Mouse (Mus musculus) lung, embryonic 14.5 days (tissue): Measurements from ENCODE around the gene Smg6. TPM values are rescaled to one million over a fixed set of nuclear protein-coding genes. Genes with fewer than 3 reads are reported as not detected.

Experiments used
- ATAC-seq: fragments of 200-750 bp; cut with Nextera tagmentation; 2 replicates; pipeline ENCODE4 v1.8.0; 2017; ENCODE audit warnings: mild to moderate bottlenecking, moderate TSS enrichment, moderate library complexity; ENCODE audit not compliant: insufficient read depth
- DNase-seq: peaks from one replicate; pipeline ENCODE4 v3.0.0-alpha.2; 2015
- H3K27ac ChIP-seq: fragments of 300-500 bp; sonication (generic); 2 replicates; pipeline ENCODE4 v1.5.1; 2014; ENCODE audit warnings: low read depth, mild to moderate bottlenecking, moderate library complexity
- H3K27me3 ChIP-seq: fragments of 300-500 bp; sonication (generic); 2 replicates; pipeline ENCODE4 v1.6.1; 2014; ENCODE audit warnings: low read length, control low read depth; ENCODE audit not compliant: insufficient read depth
- H3K36me3 ChIP-seq: fragments of 300-500 bp; sonication (generic); 2 replicates; pipeline ENCODE4 v1.6.1; 2014; ENCODE audit warnings: control low read depth; ENCODE audit not compliant: insufficient read depth
- H3K4me1 ChIP-seq: fragments of 300-500 bp; sonication (generic); 2 replicates; pipeline ENCODE4 v1.6.1; 2014; ENCODE audit warnings: antibody characterized with exemption, control low read depth; ENCODE audit not compliant: insufficient read depth
- H3K4me2 ChIP-seq: fragments of 300-500 bp; sonication (generic); 2 replicates; pipeline ENCODE4 v1.6.1; 2014; ENCODE audit warnings: mild to moderate bottlenecking
- H3K4me3 ChIP-seq: fragments of 300-500 bp; sonication (generic); 2 replicates; pipeline ENCODE4 v1.5.1; 2014; ENCODE audit warnings: low read depth, low read length
- H3K9ac ChIP-seq: fragments of 300-500 bp; sonication (generic); 2 replicates; pipeline ENCODE4 v1.6.1; 2014
- H3K9me3 ChIP-seq: fragments of 300-500 bp; sonication (generic); 2 replicates; pipeline ENCODE4 v1.6.1; 2016; ENCODE audit warnings: low read depth, low read length, control low read depth
- CTCF ChIP-seq: IDR thresholded peaks from 2 replicates; pipeline ENCODE4 v1.5.1; 2016; ENCODE audit warnings: antibody characterized with exemption, low read depth
- WGBS: fragments of 180-500 bp; shearing (Covaris S2); extraction: QIAGEN DNeasy Blood & Tissue Kit; methylation state at CpG from one replicate; pipeline ENCODE4 v1.1.7; 2014; 5-methylcytosine and 5-hydroxymethylcytosine counted together
- polyA plus RNA-seq: library from polyadenylated mRNA; unstranded; fragments of >200 nt; fragmentation: Nextera tagmentation; extraction: Ambion mirVana; gene quantifications from 2 replicates; pipeline ENCODE4 v1.2.1, GENCODE M21; 2014

Gene Smg6
- polyA plus RNA-seq, 1 experiment from 2014 or later = 16.4 TPM

DNA sequence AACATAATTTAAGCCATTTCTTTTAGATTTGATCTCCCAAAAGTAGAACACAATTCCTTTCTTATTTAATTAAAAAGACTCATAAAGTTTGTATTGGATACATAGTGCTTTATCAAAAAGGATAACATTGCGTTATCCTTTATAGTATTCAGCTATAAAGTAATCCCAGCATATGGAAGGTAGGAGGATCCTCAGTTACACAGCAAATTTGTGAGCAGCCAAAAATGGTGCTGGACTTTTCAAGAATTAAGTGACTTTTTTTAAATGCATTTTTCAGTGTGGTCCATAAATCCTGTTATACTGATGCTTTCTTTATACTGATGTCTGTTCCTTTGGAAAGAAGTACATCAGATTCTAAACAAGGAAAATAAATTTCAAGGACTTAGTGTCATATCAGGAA is 169.1 kb downstream of the Smg6 start:
- 94% methylated on average over 1 of the region's 1 CpGs for WGBS
- H3K9ac ChIP-seq = no peak overlapping the region
- H3K4me3 ChIP-seq = no peak overlapping the region
- DNase-seq = no peak
- H3K9me3 ChIP-seq = no peaks in the 10 kb centered on the region
- H3K27ac ChIP-seq = no peak overlapping the region
- H3K27me3 ChIP-seq = no peaks in the 10 kb centered on the region
- H3K4me1 ChIP-seq = peaks cover 7% of the 10 kb centered on the region; the same call in 1 of the 2 replicates
- no peak for ATAC-seq
- no peak overlapping the region for H3K4me2 ChIP-seq
- no peaks in the 10 kb centered on the region for H3K36me3 ChIP-seq
- TF ChIP-seq CTCF = no peak

- WGBS = 58% methylated on average over 5 of the region's 5 CpGs
- TF ChIP-seq CTCF = no peak
- ATAC-seq (peak; percentile 21; the same call in 1 of the 2 replicates), DNase-seq (peak; percentile 19)
- no peak overlapping the region for H3K4me2 ChIP-seq
- H3K27ac ChIP-seq = no peak overlapping the region
- no peaks in the 10 kb centered on the region for H3K27me3 ChIP-seq
- no peak overlapping the region for H3K4me3 ChIP-seq
- H3K9ac ChIP-seq = no peak overlapping the region
- peaks cover 10% of the 10 kb centered on the region; the same call in 1 of the 2 replicates for H3K4me1 ChIP-seq
- no peaks in the 10 kb centered on the region for H3K9me3 ChIP-seq
- H3K36me3 ChIP-seq = no peaks in the 10 kb centered on the region
Measured at GRCm38 (mm10) chr11:75102763-75103339, 177.2 kb downstream of the Smg6 start.

DNA sequence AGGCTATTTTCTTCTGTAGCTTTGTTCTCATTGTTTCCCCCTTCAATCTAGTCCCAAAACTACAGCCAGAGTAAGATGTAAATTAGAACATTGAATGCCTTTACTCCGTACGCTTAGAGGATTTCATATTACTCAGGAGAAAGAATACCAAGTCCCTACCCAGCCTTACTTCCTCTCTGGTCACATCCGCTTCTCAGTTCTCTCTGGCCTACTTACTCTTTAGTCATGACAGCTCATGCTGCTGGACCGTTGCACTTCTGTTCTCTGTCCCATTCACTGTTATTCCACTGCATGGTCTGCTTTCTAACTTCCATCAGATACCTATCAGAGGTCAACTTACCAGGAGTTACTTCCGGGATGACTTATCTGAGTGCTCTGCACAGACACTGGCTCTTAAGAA is 181.0 kb downstream of the Smg6 start:
- Histone ChIP-seq H3K4me1 (peaks cover 10% of the 10 kb centered on the region; the same call in 1 of the 2 replicates), H3K27ac (no peak overlapping the region), H3K9ac (no peak overlapping the region), H3K36me3 (no peaks in the 10 kb centered on the region), H3K27me3 (no peaks in the 10 kb centered on the region), H3K4me3 (no peak overlapping the region), H3K9me3 (no peaks in the 10 kb centered on the region), H3K4me2 (no peak overlapping the region)
- TF ChIP-seq CTCF = no peak
- WGBS = 83% methylated on average over 5 of the region's 5 CpGs
- ATAC-seq = no peak
- DNase-seq = no peak

GRCm38 (mm10) chr11:75108909-75109308 is 183.3 kb downstream of the Smg6 start:
- no peak overlapping the region for H3K27ac ChIP-seq
- no peaks in the 10 kb centered on the region for H3K4me1 ChIP-seq
- H3K9me3 ChIP-seq = no peaks in the 10 kb centered on the region
- H3K9ac ChIP-seq = no peak overlapping the region
- no peaks in the 10 kb centered on the region for H3K27me3 ChIP-seq
- H3K36me3 ChIP-seq = no peaks in the 10 kb centered on the region
- ATAC-seq (no peak), DNase-seq (no peak)
- no peak for TF ChIP-seq CTCF
- H3K4me2 ChIP-seq = no peak overlapping the region
- no peak overlapping the region for H3K4me3 ChIP-seq

DNA sequence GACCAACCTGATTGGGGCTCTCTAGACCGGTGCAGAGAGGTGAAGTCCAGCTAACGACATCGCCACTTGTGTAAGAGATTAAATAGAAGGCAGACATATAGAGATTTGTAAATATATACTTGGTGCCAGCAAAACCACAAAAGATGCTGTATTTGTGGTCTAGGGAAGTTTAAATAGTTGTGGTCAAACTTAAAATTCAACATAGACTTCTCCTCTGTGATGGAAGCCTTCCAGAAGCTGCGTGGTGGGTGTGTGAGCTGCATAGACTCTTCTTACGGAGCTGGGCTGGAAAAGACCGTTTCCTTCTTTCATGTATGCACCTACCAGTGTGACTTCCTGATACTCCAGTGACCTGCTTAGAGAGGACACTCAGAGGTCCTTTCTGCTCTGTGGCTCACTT is 190.8 kb downstream of the Smg6 start:
- Histone ChIP-seq H3K4me3 (no peak overlapping the region), H3K4me2 (no peak overlapping the region), H3K4me1 (0 out of 2 replicates have a peak, but pooled peaks cover 4% of the 10 kb centered on the region), H3K9ac (no peak overlapping the region), H3K27ac (peak overlapping the region; percentile 32; the same call in 1 of the 2 replicates), H3K27me3 (no peaks in the 10 kb centered on the region), H3K36me3 (no peaks in the 10 kb centered on the region; the same call in 1 of the 2 replicates), H3K9me3 (no peaks in the 10 kb centered on the region)
- peak; percentile 15 for DNase-seq
- WGBS = 61% methylated on average over 6 of the region's 6 CpGs
- ATAC-seq = no peak
- no peak for TF ChIP-seq CTCF

GRCm38 (mm10) chr11:75118141-75118540 is 192.5 kb downstream of the Smg6 start:
- Histone ChIP-seq H3K9me3 (no peaks in the 10 kb centered on the region), H3K27ac (no peak overlapping the region), H3K4me2 (no peak overlapping the region), H3K4me3 (no peak overlapping the region), H3K4me1 (0 out of 2 replicates have a peak, but pooled peaks cover 4% of the 10 kb centered on the region), H3K9ac (no peak overlapping the region), H3K36me3 (no peaks in the 10 kb centered on the region; the same call in 1 of the 2 replicates), H3K27me3 (no peaks in the 10 kb centered on the region)
- WGBS = 87% methylated on average over 2 of the region's 2 CpGs
- DNase-seq = no peak
- no peak for TF ChIP-seq CTCF
- no peak for ATAC-seq

DNA sequence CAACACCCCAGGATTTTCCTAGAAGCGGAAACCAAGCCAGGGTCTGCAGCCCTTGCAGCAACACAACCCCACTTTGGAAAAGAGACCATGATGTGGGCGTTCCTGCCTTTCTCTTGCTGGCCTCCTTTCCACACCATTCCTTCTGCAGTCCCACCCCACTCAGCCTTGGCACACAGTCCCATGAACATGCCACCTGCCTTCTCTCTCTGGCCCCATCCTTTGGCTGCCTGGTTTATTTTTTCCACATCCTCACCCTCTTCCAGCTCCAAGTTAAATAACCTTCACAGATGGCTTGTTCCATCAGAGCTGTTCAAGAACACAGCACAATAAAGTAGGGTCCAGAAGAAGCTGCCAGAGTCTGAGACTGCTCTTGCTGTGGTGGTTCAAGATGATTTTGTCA is 193.7 kb downstream of the Smg6 start:
- H3K4me3 ChIP-seq = no peak overlapping the region
- ATAC-seq (no peak), DNase-seq (no peak)
- no peak overlapping the region for H3K9ac ChIP-seq
- H3K27me3 ChIP-seq = no peaks in the 10 kb centered on the region
- 0 out of 2 replicates have a peak, but pooled peaks cover 4% of the 10 kb centered on the region for H3K4me1 ChIP-seq
- no peak overlapping the region for H3K4me2 ChIP-seq
- WGBS = 81% methylated on average over 2 of the region's 2 CpGs
- no peak for TF ChIP-seq CTCF
- no peaks in the 10 kb centered on the region for H3K9me3 ChIP-seq
- H3K36me3 ChIP-seq = no peaks in the 10 kb centered on the region; the same call in 1 of the 2 replicates
- no peak overlapping the region for H3K27ac ChIP-seq
